Mouse (Mus musculus): ENCODE results near the gene Btbd2.

The Btbd2 gene

DNA sequence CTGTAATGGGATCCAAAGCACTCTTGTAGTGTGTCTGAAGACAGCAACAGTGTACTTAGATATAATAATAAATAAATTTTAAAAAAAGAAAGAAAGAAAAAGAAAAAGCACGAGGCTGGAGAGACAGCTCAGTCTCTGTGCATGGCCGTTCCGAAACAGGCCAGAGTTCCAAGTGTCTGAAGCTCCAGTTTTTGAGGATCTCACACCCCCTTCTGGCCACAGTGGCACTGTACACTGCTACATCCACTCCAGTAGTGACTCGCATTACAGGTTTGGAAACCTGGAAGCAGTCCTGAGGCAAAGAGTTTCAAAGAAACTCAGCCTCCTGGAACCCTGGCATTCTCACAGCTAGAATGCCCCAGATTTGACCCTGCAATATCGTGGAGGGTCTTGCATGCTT lies 31.0 kb upstream of the Btbd2 start:
- peak in 1 of 2 experiments; percentile 73 for DNase-seq (ENCODE audit: low spot score in 2 of 2)

DNA sequence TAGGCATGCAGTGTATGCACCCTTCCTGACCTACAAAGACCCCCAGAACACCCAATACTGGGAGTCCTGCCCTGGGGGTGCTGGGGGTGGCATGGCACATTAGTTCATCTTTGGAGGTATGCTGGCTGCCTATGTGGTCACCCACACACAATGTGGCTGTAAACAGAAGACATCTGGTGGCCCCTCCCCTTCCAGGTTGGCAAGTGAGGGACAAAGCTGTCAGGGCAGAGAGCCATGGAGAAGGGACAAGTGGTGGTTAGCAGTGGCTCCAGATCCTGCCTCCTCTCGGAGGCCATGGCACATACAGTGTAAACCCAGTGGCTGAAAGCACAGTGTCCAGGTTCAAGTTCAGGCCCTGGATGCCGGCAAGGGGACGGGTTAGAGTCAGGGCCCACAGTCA lies 29.7 kb upstream of the Btbd2 start:
- no peak for DNase-seq (ENCODE audit: low spot score in 2 of 2)

GRCm38 (mm10) chr10:80684984-80685383 lies 28.1 kb upstream of the Btbd2 start:
- DNase-seq (ENCODE audit: low spot score in 2 of 2) = no peak

DNA sequence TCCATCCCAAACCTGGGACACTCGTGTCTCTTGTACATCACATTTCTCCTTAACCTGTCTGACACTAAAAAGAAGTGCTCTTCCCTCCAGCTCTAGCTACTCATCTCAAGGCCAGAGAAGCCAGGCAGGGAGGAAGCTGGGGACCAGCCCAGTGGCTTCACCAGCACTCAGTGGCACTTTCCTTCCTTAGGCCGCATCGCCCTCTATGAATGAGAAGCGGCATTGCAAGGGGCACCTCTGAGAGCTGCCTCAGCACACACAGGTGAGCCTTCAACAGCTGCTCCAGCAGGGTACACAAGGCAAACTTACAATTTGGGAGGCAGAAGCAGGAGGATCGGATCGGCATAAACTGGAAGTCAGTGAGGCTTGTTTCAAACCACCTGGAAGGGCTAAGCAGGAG lies 27.3 kb upstream of the Btbd2 start:
- DNase-seq (ENCODE audit: low spot score in 2 of 2) = no peak

DNA sequence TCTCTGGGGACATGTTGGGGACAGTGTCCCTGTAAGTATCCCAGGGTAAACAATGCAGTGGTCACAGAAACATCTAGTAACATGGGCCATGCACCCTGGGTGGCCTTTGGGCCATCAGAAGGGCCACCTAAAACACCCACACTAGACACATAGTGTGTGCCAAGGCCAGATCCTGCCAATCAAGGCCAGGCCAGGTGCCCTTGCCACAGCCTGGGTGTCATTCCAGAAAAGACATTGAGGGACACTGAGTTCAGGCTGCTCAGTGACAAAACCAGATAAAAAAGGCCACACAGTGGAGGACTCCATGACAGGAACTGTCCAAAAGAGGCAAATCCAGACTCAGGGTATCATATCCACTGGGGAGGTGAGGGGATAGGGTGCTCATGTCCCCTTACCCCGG lies 26.8 kb upstream of the Btbd2 start:
- DNase-seq (ENCODE audit: low spot score in 2 of 2) = no peak

- DNase-seq (ENCODE audit: low spot score in 2 of 2) = no peak
Measured at GRCm38 (mm10) chr10:80682003-80682402, 25.1 kb upstream of the Btbd2 start.

- no peak for DNase-seq (ENCODE audit: low spot score in 2 of 2)
Measured at GRCm38 (mm10) chr10:80680260-80680696, 23.4 kb upstream of the Btbd2 start.

- DNase-seq (ENCODE audit: low spot score in 2 of 2) = no peak
Measured at GRCm38 (mm10) chr10:80679556-80680259, 22.8 kb upstream of the Btbd2 start.

GRCm38 (mm10) chr10:80678601-80679377 lies 21.9 kb upstream of the Btbd2 start:
- DNase-seq (ENCODE audit: low spot score in 2 of 2) = no peak

GRCm38 (mm10) chr10:80677942-80678436 lies 21.1 kb upstream of the Btbd2 start, which contains the start of gene Mknk2:
Gene Mknk2 (minus strand): TSS chr10:80678112.
- DNase-seq (ENCODE audit: low spot score in 2 of 2) = peak; percentile 93

- DNase-seq (ENCODE audit: low spot score in 2 of 2) = no peak
Measured at GRCm38 (mm10) chr10:80677128-80677875, 20.4 kb upstream of the Btbd2 start.

DNA sequence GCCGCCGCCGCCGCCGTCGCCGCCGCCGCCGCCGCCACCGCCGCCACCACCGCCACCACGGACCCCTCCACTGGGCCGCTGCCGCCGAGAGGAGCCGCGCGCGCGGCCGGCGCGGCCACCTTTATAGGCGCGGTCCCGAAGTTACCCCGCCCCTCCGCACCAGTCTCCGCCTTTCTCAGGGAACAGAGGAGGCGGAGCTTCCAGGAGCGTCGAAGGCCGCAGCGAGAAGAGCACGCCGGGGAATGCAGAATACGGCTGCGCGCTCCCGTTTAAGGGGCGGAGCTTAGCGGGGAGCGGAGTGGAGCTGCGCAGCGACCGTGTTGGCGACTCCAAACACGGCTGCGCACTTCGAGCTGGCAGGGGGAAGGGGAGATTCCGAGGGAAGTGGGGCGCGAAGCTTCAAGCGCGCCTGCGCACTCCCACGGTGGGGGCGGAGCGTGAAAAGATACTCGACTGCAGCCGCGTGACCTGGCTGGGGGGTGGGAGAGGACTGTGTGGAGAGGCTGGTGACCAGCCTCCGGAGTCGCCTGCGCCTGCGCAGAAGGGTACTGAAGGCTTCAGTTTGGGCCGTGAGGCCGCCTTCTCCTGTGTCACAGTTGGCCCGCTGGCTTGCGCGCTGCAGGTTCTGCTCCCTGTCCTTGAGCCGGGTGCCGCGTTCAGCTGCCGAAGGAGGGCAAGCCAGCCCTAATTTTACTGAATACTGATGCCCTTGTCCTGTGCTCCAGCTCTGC lies 19.5 kb upstream of the Btbd2 start:
- peak; percentile 100 for DNase-seq (ENCODE audit: low spot score in 2 of 2)

DNA sequence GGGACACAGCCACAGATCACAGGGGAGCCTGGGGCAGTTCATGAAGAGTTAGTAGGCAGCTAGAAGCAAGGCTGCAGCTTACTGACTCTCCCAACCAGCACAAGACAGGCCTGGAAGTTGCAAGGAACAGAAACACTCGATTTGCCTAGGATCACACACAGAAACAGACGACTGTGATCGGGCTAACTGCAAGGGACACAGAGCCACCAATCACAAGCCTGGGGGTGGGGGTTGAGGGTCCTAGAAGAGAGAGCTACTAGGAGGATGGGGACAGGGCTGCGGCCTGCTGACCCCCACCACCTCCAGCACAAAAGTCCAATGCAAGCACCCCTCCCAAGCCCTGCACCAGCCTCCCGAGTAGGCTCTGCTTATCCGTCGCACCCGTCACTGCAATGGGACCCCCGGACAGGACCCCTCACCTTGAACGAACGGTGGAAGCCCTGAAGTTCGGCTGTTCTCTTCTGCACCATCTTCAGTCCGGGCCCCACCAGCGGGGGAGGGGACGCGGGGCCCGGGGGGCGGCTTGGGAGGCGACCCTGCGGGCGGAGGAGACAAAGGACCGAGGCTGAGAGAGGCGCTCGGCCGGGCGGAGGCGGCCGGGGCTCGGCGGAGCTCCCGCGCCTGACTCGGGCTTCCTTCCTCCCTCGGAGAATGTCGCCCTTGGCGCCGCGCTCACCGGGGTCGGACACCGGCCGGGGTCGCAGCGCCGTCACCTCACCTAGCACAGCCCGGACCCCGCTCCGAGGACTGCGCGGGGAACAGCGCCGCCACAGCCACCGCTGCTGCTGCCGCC lies 18.7 kb upstream of the Btbd2 start:
- DNase-seq (ENCODE audit: low spot score in 2 of 2) = peak in 1 of 2 experiments; percentile 68

GRCm38 (mm10) chr10:80674851-80675404 lies 18.1 kb upstream of the Btbd2 start:
- DNase-seq (ENCODE audit: low spot score in 2 of 2) = no peak

- DNase-seq (ENCODE audit: low spot score in 2 of 2) = no peak
Measured at GRCm38 (mm10) chr10:80674161-80674711, 17.4 kb upstream of the Btbd2 start.

DNA sequence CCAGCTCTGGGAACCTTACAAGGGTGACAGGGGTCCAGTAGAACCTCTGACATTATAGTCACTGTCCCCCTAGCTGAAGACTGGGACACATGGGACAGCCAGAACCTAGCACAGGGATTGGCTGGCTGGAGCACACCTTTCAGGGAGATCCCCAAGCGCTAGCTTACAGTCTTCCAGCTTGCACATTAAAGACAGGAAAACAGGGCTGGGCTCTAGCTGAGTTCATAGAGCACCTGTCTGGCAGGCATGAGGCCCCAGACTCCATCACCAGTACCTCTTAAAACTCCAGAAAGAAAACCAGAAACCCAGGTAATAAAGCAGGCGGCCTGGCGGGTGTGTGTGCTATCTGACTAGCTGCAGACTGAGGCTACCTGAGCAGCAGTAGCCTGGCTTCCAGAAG lies 16.8 kb upstream of the Btbd2 start:
- DNase-seq (ENCODE audit: low spot score in 2 of 2) = no peak

DNA sequence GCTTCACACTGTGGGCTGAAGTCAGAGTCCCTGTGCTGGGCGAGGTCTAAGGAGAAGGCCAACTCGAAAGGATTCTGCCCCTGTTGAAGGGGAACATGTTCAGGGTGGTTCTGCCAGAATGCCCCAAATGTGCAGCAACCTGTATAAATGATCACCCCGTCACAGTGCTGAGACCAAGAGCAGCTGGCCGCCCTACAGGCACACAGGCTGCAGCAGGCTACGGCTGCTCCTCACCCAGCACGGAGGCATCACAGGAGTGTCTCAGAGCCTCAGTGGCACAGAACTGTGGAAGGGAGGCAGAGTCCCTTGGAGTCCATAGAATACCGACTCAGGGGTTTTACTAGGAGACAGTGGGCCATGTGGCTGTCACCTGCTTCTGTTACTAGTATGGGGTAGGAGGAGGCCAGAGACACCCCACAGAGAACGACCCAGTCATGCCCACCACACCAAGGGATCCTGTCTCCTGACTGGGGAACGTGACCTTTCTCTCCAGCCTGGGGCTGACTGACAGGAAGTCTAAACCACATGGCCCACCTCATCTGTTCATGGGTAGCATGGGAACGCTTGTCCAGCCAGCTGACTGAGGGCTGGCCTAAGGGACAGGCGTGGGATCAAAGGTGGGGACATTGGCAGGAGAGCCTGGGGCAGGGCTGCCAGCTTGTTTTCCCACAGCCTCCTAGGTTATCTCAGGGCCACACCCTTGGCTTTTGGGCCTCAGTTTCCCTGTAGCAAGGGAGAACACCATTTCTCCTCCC lies 15.2 kb upstream of the Btbd2 start:
- no peak for DNase-seq (ENCODE audit: low spot score in 2 of 2)

GRCm38 (mm10) chr10:80671251-80671650 lies 14.4 kb upstream of the Btbd2 start:
- DNase-seq (ENCODE audit: low spot score in 2 of 2) = no peak

DNA sequence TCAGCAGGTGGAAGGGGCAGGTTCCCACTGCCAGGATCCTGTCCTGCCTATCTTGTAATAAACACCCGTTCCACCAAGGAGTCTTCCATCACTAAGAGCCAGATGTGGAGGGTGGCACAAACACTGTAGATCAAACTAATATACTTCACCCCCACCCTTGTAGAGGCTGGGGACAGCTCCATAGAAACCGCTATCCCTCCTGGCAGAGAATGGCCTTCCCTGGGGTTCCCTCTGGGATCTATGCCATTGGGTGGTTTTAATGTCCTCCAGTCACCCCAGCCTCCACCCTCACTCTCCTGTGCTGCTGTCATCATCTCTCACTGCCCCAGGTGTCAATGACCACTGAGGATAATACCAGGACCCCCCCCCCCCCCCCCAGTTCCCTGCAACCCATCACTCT lies 13.7 kb upstream of the Btbd2 start:
- DNase-seq (ENCODE audit: low spot score in 2 of 2) = no peak

Measured in right cerebral cortex, postnatal 10 days (tissue).